Mouse (Mus musculus) layer of hippocampus, postnatal 14 days (tissue): Measurements from ENCODE around the gene Gm14851. TPM values are rescaled to one million over a fixed set of nuclear protein-coding genes. Genes with fewer than 3 reads are reported as not detected.
"Not testable (repeated sequence)": the region's sequence is repeated elsewhere in the genome, so short reads cannot be mapped to it uniquely, and the experiment has no call there.

ENCODE experiments used
- DNase-seq, 2 experiments: peaks; one replicate each; pipeline ENCODE4 v3.0.0; 2021 to 2022; ENCODE audit warnings: low spot score in 2 of 2, mixed read lengths in 1 of 2
- long read RNA-seq, 2 experiments: library from polyadenylated mRNA; stranded (forward); transcript quantifications; one replicate each; pipeline ENCODE4 v2.0.0; 2021
- total RNA-seq, 2 experiments: library from RNA; stranded (reverse); gene quantifications; 2 replicates each; pipeline ENCODE4 v1.2.3; 2021

Gene Gm14851
- total RNA-seq, result not detected
- long read RNA-seq, experiment 1, result 0 reads
- long read RNA-seq, experiment 2, result 0 reads

DNA sequence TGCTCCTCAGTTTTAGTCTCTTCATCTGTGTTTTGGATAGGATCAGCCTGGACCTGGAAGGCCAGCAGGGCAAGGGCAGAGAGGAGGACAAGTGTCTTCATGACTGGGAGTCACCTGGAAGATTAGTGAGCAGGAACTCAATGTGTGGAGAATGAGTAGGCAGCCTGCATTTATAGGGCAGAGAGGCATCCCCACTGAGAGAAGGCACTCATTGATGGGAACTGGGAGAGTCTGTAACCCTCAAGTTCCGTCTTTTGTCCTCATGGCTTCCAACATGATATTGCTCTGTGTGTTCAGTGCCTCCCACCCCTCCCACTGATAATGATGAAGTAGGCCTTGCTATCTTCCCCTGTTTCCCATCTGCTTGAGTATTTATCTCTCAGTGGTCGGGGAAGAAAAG is at the start of gene Gm14851:
TSS of gene Gm14851 (minus strand) at position 101 of the 400 bp plus-strand sequence.
- DNase-seq, result not testable (repeated sequence)

DNA sequence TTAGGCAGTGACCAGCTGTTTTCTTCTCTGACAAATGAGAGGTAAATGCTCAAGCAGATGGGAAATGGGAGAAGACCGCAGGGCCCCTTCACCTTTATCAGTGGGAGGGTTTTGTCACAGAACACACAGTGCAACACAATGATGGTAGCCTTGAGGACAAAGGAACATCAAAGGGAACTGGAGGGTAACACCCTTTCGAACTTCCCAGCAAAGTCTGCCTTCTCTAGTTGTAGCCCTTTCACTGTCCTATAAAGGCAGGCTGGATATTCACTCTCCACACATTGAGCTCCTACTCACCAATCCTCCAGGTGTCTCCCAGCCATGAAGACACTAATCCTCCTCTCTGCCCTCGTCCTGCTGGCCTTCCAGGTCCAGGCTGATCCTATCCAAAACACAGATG is 38.5 kb upstream of the Gm14851 start, which contains the start of gene Defa30:
TSS of gene Defa30 (plus strand) at position 301 of the 400 bp plus-strand sequence.
- not testable (repeated sequence) for DNase-seq

DNA sequence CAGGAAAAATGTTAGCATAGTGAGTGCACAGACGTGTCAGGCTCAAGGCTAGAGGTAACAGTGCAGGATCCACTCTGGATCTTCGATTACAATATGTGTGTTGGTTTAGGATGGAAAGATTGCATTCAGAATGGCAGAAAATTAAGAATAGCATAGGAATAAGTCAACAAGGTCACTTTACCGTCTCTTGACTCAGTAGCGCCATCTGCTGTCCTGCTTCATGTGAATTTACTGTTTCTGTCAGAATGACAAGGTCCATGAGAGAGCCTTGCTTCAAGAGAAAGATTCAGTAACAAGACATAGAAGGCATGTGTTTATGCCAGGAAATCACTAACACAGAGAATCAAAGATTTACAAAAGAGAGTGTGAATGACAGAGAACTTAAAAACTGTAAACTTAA is 2.7 kb downstream of the Gm14851 start:
- DNase-seq, result no peak

DNA sequence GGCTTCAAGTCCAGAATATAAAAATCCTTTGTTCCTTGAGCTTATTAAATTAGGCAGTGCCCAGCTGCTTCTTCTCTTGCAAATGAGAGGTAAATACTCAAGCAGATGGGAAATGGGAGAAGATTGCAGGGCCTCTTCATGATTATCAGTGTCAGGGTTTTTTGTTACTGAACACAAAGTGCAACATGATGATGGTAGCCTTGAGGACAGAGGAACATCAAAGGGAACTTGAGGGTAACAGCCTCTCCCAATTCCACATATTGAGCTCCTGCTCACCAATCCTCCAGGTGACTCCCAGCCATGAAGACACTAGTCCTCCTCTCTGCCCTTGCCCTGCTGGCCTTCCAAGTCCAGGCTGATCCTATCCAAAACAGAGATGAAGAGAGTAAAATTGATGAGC is 11.7 kb downstream of the Gm14851 start, which contains the start of gene Defa25:
TSS of gene Defa25 (plus strand) at position 301 of the 400 bp plus-strand sequence.
- DNase-seq, result not testable (repeated sequence)

DNA sequence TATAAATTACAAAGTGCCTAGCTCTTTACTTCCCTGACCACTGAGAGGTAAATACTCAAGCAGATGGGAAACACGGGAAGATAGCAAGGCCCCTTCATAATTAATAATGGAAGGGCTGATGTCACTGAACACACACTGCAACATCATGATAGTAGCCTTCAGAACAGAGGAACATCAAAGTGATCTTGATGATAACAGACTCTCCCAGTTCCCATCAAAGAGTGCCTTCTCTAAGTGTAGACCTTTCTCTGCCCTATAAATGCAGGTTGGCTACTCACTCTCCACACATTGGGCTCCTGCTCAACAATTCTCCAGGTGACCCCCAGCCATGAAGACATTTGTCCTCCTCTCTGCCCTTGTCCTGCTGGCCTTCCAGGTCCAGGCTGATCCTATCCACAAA is 31.1 kb downstream of the Gm14851 start, which contains the start of gene Defa35:
TSS of gene Defa35 (plus strand) at position 301 of the 400 bp plus-strand sequence.
- DNase-seq, result not testable (repeated sequence)

DNA sequence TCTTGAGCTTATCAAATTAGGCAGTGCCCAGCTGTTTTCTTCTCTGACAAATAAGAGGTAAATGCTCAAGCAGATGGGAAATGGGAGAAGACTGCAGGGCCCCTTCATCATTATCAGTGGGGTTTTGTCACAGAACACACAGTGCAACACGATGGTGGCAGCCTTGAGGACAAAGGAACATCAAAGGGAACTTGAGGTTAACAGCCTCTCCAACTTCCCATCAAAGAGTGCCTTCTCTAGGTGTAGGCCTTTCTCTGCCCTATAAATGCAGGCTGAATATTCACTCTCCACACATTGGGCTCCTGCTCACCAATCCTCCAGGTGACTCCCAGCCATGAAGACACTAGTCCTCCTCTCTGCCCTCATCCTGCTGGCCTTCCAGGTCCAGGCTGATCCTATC is 41.1 kb downstream of the Gm14851 start, which contains the start of gene Defa23:
TSS of gene Defa23 (plus strand) at position 301 of the 400 bp plus-strand sequence.
- DNase-seq, result not testable (repeated sequence)

Other genes starting within 250 kb of the Gm14851 start
- gene Defb33, start 203.4 kb downstream of the Gm14851 start, total RNA-seq, result not detected
- not detected for gene Gm15056, start 193.4 kb downstream of the Gm14851 start, total RNA-seq
- gene Gm6040, start 174.0 kb downstream of the Gm14851 start, total RNA-seq, result not detected
- not detected for gene AY761185, start 151.3 kb downstream of the Gm14851 start, total RNA-seq
- gene Defa21, start 70.5 kb downstream of the Gm14851 start, total RNA-seq, result not detected
- gene Defa23, start 41.0 kb downstream of the Gm14851 start, total RNA-seq, result not detected
- not detected for gene Defa35, start 31.0 kb downstream of the Gm14851 start, total RNA-seq
- not detected for gene Defa25, start 11.6 kb downstream of the Gm14851 start, total RNA-seq
- gene Defa30, start 38.6 kb upstream of the Gm14851 start, total RNA-seq, result not detected
- not detected for gene Defa22, start 66.2 kb upstream of the Gm14851 start, total RNA-seq
- gene Defa31, start 95.6 kb upstream of the Gm14851 start, total RNA-seq, result not detected
- gene Gm15293, start 105.5 kb upstream of the Gm14851 start, total RNA-seq, result not detected
- gene Gm15292, start 153.7 kb upstream of the Gm14851 start, total RNA-seq, result not detected
- not detected for gene Defa27, start 219.5 kb upstream of the Gm14851 start, total RNA-seq
- gene Defa29, start 231.0 kb upstream of the Gm14851 start, total RNA-seq, result not detected